Mouse (Mus musculus): ENCODE measurements around the gene Nol4l. TPM values are rescaled to one million over a fixed set of nuclear protein-coding genes. Genes with fewer than 3 reads are reported as not detected.
A peak's percentile ranks its signal among the peaks of the same experiment; 100 is the strongest.

Gene Nol4l
- polyA plus RNA-seq, 1 experiment from 2014 or later: 11.3 TPM

DNA sequence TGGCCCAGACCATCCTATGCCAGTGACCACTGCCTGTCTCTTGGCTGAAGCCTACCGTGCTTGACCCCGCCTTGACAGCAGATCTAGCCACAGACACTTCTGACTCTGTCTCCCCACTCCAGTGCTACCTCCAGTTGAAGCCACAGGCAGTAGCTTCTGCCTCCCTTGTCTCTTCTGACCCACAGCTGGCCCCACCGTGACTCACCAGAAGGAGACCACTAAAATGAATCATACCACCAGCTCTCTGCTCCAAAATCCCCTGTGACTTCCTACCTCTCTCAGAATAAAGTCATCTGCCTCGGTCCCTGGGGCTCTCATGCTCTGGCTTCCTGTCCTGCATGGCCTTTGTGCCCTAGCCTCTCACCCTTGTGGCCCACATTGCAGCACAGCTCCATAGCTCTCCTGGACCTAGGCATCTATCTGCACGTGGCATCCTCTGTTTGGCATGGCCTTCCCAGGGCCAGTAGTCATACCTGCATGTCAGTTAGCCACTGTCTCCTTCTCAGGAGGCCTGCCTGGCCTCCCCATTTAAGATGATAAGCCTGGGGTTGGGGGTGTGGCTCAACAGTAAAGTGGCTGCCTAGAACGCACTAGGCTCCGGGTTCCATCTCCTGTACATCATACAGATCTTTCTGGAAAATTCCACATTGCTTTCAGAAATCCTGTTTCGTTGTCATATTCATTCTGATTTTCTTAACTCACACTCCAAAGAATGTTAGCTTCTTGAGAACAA is 13.3 kb upstream of the Nol4l start:
- Histone ChIP-seq H3K4me1 (peaks cover 1% of the 10 kb centered on the region; the same call in 1 of the 2 replicates), H3K27ac (no peak overlapping the region), H3K4me3 (no peak overlapping the region), H3K9me3 (no peaks in the 10 kb centered on the region), H3K9ac (no peak overlapping the region), H3K27me3 (no peaks in the 10 kb centered on the region), H3K4me2 (no peak overlapping the region), H3K36me3 (no peaks in the 10 kb centered on the region)
- 76% methylated on average over 8 of the region's 8 CpGs for WGBS
- no peak for ATAC-seq (ENCODE audit: borderline replicate concordance, extremely low read depth, low FRiP score, low TSS enrichment)

DNA sequence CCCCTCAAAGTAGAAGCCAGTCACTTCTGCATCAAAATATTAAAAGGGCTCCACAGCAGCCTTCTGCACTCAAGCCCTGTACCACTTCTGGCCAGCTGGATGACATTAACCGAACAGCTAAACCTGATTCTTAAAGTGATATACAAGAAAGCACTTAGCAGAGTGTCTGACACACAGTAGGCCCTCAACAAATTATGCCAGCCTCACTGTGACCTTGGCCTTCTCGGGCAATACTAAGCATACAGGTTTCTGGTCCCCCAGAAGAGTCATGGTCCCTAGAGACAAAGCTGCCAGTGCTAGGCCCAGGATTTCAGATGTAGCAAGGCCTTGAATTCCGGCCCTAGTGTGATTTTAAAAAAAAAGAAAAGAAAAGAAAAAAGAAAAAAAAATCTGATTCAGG is 9.1 kb upstream of the Nol4l start:
- Histone ChIP-seq H3K27me3 (no peaks in the 10 kb centered on the region), H3K9ac (no peak overlapping the region), H3K4me1 (no peaks in the 10 kb centered on the region), H3K4me2 (no peak overlapping the region), H3K9me3 (no peaks in the 10 kb centered on the region), H3K4me3 (no peak overlapping the region), H3K36me3 (no peaks in the 10 kb centered on the region), H3K27ac (no peak overlapping the region)
- ATAC-seq (ENCODE audit: borderline replicate concordance, extremely low read depth, low FRiP score, low TSS enrichment): no peak
- WGBS: 79% methylated on average over 3 of the region's 3 CpGs

DNA sequence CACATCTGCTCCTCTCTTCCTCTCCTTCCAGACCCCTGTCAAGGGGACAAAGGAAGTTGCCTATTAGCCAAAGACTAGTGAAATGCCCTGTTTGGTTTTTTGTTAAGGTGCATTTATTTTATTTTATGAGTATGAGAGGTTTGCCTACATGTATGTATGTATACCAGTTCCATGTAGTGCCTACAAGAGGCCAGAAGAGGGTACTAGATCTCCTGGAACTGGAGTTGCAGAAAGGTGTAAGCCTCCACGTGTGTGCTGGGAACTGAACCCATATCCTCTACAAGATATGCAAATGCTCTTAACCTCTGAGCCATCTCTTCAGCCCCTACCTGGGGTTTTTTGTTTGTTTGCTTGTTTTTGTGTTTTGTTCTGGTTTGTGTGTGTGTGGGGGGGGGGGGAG is 4.2 kb upstream of the Nol4l start:
- peaks cover 31% of the 10 kb centered on the region for H3K27me3 ChIP-seq
- WGBS: 54% methylated on average over 1 of the region's 1 CpGs

DNA sequence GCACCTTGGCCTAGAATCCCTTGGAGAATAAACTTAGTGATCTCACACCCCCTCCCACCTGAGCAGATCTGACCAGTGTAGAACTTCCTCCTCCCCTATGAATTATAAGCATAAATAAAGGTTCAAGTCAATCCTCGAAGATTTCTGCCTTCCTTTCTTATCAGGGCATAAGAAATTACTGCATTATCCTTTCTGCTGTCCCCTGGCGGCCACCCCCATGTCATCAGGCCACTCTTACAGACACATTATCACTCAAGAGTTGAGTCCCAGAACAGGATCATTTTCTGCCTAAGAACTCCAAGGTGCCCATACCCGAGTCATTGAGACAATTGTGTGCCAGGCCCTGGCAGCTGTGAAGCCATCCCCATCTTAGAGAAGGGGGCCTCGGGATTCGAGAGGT is 1.2 kb upstream of the Nol4l start:
- H3K9me3 ChIP-seq: no peaks in the 10 kb centered on the region
- H3K9ac ChIP-seq: no peak overlapping the region
- no peak for ATAC-seq (ENCODE audit: borderline replicate concordance, extremely low read depth, low FRiP score, low TSS enrichment)
- peak overlapping the region; percentile 99 for H3K4me2 ChIP-seq
- no peak overlapping the region for H3K27ac ChIP-seq
- peaks cover 40% of the 10 kb centered on the region for H3K27me3 ChIP-seq
- no peak overlapping the region for H3K4me3 ChIP-seq
- H3K36me3 ChIP-seq: no peaks in the 10 kb centered on the region
- 47% methylated on average over 5 of the region's 5 CpGs for WGBS
- H3K4me1 ChIP-seq: peaks cover 36% of the 10 kb centered on the region

More for the DNA sequence above, 4.2 kb upstream of the Nol4l start:
- no peak for ATAC-seq (ENCODE audit: borderline replicate concordance, extremely low read depth, low FRiP score, low TSS enrichment)
- no peak overlapping the region for H3K4me3 ChIP-seq
- no peak overlapping the region for H3K27ac ChIP-seq
- no peak overlapping the region for H3K9ac ChIP-seq
- H3K4me1 ChIP-seq: peaks cover 10% of the 10 kb centered on the region; the same call in 1 of the 2 replicates
- no peaks in the 10 kb centered on the region for H3K36me3 ChIP-seq
- H3K4me2 ChIP-seq: no peak overlapping the region
- no peaks in the 10 kb centered on the region for H3K9me3 ChIP-seq

DNA sequence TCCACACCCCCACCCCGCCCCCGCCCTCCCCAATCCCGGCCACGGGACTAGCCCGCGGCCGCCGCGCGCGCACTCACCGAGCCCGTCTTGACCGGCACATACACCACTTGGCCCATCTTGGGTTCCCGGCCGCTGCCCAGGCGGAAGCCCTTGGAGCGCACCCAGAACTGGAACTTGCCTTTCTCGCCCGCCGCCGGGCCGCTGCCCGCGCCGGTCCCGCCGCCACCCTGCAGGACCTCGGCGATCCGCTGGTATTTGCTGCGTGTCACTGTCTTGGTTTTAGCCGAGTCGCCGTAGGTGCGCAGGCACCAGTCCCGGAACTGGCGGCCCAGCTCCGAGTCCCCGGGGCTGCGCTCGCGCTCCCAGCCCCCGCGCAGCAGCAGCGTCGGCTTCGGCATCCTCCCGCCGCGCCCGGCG is 398 bp downstream of the Nol4l start:
- peaks cover 43% of the 10 kb centered on the region for H3K4me1 ChIP-seq
- H3K4me2 ChIP-seq: peak overlapping the region; percentile 99
- H3K9me3 ChIP-seq: no peaks in the 10 kb centered on the region
- peak overlapping the region; percentile 4; the same call in 1 of the 2 replicates for H3K27ac ChIP-seq
- WGBS: under 1% methylated on average over 53 of the region's 53 CpGs
- ATAC-seq (ENCODE audit: borderline replicate concordance, extremely low read depth, low FRiP score, low TSS enrichment): no peak
- peaks cover 40% of the 10 kb centered on the region for H3K27me3 ChIP-seq
- H3K4me3 ChIP-seq: peak overlapping the region; percentile 61
- H3K36me3 ChIP-seq: no peaks in the 10 kb centered on the region
- H3K9ac ChIP-seq: peak overlapping the region; percentile 47

DNA sequence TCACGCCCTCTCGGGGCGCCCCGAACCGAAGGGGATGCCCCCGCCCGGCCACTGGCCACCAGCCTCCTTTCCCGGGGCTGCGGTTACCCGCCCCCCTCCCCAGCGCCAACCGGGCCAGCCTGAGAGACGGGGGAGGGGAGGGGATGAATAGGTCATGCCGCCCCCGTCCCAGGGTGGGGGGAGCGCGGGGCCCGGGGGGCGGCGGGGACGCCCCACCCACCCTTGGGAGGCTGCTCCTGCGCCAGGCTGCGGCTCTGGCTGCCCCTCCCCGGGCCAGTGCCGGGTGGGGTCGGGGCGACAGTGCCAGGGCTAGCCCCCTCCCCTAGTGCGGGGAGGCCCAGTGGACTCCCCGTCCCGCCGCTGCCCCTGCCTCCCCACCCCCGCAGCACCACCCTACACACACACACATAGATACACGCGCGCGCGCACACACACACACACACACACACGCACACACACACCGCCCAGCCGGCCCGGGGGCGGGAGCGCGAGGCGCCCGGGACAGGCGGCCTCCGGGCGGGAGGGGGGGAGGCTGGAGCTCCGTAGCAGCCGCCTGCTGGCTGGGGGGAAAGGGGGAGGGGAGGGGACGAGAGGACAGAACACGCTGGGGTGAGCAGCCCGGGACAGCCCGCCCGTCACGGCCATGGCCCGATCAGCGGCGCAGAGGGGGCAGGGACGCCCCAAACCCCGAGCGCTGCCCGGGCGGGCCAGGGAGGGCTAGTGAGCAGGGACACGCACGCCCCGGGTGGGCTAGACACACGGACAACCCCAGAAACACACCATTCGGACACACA is 1.0 kb downstream of the Nol4l start:
- H3K9ac ChIP-seq: peak overlapping the region; percentile 47
- WGBS: 0% methylated on average over 26 of the region's 70 CpGs
- H3K27me3 ChIP-seq: peaks cover 40% of the 10 kb centered on the region
- ATAC-seq (ENCODE audit: borderline replicate concordance, extremely low read depth, low FRiP score, low TSS enrichment): peak; percentile 45
- H3K4me2 ChIP-seq: peak overlapping the region; percentile 99
- H3K9me3 ChIP-seq: no peaks in the 10 kb centered on the region
- no peak overlapping the region for H3K27ac ChIP-seq
- peaks cover 43% of the 10 kb centered on the region for H3K4me1 ChIP-seq
- H3K36me3 ChIP-seq: no peaks in the 10 kb centered on the region
- peak overlapping the region; percentile 61 for H3K4me3 ChIP-seq

DNA sequence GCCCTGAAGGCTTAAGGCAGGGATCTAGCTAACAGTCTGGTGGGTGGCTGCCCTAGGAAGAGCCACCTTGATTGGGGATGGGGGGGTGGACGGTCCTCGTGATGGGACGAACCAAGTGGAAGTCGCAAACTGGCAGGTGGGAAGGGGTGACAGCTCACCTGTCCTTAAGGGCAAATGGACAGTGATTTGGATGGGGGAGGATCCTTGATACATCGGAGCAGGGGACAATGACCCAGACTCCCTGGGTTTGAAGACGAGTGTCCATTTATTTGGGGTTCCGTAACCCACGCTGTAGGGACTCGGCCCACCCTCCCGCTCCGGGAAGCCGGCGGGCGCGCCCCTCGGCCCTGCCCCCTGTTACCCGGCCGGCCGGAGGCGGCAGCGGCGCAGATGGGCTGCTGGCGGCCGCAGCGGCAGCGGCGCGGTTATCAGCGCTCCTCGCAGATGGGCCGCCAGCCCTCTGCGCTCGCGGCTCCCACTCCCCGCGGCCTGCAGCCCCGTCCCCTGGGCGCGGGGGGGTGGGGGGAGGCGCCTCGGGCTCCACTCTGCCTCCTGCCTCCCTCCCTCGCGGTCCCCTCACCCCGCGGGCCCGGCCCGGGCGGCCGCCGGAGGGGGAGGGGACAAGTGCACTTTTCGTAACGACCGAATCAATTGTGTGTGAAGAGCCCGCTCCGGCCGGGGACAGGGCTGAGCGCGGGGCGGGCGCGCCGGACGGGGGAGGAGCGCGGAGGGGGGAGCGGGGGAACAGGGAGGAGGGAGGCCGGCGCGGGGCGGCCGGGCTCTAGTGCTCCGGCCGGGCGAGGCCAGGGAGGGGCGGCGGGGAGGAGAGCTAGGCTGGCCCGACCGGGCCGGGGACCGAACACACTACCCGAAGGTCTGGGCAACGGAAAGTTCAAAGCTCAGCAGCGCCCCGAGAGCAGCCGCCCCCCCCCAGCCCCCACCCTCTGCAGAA is 1.9 kb downstream of the Nol4l start:
- H3K9me3 ChIP-seq: no peaks in the 10 kb centered on the region
- ATAC-seq (ENCODE audit: borderline replicate concordance, extremely low read depth, low FRiP score, low TSS enrichment): peak; percentile 58
- no peak overlapping the region for H3K27ac ChIP-seq
- peak overlapping the region; percentile 61 for H3K4me3 ChIP-seq
- H3K4me1 ChIP-seq: peaks cover 43% of the 10 kb centered on the region
- H3K9ac ChIP-seq: peak overlapping the region; percentile 47
- H3K4me2 ChIP-seq: peak overlapping the region; percentile 99
- peaks cover 40% of the 10 kb centered on the region for H3K27me3 ChIP-seq
- no peaks in the 10 kb centered on the region for H3K36me3 ChIP-seq
- 2% methylated on average over 44 of the region's 85 CpGs for WGBS

DNA sequence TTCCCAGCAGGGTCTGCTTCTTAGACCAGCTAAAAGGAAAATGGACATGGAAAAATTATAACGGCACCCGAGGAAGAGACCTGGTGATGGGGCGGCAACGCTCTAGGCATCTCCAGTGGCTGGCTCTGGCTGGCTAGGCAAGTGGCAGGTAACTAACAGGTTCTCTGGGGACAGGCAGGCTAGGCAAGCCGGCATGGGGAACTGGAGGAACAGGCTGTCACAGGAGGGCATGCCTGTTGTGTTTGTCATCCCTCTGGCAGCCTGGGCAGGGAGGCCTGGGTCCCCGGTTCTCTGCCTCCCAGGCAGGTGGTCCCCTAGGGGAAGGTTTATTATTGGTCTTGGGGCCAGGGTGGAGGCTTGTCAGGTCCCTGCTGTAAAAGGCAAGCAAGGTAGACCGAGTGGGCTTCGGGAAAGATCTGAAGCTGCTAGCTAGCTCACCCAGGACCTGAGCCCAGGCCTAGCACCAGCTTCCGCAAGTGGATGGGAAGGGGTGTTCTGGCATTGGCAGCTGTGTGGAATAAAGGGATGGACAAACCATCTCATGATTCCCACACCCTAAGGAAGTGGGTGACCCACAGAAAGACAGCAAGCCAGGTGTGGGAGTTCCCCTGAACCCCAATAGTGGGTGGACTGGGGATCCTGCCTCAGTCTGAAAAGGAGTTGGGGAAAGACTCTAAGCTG is 2.8 kb downstream of the Nol4l start:
- Histone ChIP-seq H3K4me3 (no peak overlapping the region), H3K4me1 (peaks cover 43% of the 10 kb centered on the region), H3K9me3 (no peaks in the 10 kb centered on the region), H3K9ac (no peak overlapping the region), H3K27ac (no peak overlapping the region), H3K27me3 (peaks cover 33% of the 10 kb centered on the region), H3K36me3 (no peaks in the 10 kb centered on the region), H3K4me2 (no peak overlapping the region)
- no peak for ATAC-seq (ENCODE audit: borderline replicate concordance, extremely low read depth, low FRiP score, low TSS enrichment)
- WGBS: 54% methylated on average over 9 of the region's 9 CpGs

DNA sequence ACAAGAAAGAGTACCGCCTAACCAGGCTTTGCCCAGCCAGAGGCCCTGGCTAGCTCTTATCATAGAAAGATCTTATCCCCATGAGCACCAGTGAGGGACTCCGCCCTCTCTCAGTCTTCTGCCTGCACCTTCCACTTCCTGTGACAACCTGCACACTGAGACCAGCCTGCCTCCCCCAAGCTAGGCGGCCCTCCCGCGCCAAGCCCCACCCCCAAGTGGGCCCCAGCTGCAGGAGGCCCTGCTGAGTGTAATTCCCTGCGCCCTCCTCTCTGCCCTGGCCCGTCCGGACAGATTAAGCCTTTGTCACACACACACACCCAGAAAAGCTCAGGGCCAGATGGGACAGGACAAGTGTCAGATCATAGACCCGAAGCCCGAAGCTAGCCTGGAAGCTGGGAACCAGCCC is 3.9 kb downstream of the Nol4l start:
- ATAC-seq (ENCODE audit: borderline replicate concordance, extremely low read depth, low FRiP score, low TSS enrichment): peak; percentile 29; the same call in 1 of the 2 replicates
- Histone ChIP-seq H3K9ac (no peak overlapping the region), H3K4me3 (no peak overlapping the region), H3K27me3 (peaks cover 26% of the 10 kb centered on the region), H3K9me3 (no peaks in the 10 kb centered on the region), H3K27ac (no peak overlapping the region), H3K4me1 (peaks cover 43% of the 10 kb centered on the region), H3K4me2 (peak overlapping the region; percentile 7; the same call in 1 of the 2 replicates), H3K36me3 (no peaks in the 10 kb centered on the region)
- 7% methylated on average over 10 of the region's 10 CpGs for WGBS

DNA sequence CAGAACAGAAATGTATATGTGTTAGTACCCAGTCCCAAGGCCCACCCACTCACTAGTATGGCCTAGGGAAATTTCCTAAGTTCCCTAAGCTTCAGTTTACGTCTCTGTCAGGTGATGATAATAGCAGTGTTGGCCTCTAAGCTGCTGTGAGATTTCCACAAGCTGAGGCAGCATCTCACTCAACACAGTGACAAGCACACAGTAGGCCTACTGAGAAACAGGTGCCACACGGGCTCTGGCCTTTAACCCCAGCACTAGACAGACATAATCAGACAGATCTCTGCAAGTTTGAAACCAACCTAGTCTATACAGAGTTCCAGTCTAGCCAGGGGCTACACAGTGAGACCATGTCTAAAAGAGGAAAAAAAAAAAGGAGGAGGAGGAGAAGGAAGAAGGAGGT is 5.0 kb downstream of the Nol4l start:
- 55% methylated on average over 2 of the region's 2 CpGs for WGBS
- Histone ChIP-seq H3K4me3 (no peak overlapping the region), H3K27ac (no peak overlapping the region), H3K4me2 (no peak overlapping the region), H3K4me1 (peaks cover 37% of the 10 kb centered on the region), H3K9ac (no peak overlapping the region), H3K27me3 (peaks cover 14% of the 10 kb centered on the region), H3K36me3 (no peaks in the 10 kb centered on the region), H3K9me3 (no peaks in the 10 kb centered on the region)
- ATAC-seq (ENCODE audit: borderline replicate concordance, extremely low read depth, low FRiP score, low TSS enrichment): no peak

DNA sequence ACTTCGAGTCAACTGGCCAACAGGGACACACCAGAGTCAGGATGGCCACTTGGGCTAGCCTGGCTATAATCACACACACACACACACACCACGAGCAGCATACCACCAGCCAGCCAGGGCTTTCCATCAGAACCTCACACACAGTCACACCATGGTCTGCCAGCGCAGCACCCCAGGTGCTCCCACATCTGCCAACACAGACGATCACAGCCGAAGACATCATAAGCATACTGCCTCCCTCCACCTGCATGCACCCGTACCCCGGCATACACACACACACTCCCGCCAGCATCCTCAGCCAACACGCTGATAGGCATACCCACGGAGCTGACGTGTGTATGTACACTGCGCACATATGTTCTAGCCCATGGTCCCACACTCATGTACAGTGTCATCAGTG is 6.1 kb downstream of the Nol4l start:
- Histone ChIP-seq H3K27me3 (peaks cover 10% of the 10 kb centered on the region), H3K4me3 (no peak overlapping the region), H3K4me2 (no peak overlapping the region), H3K9ac (no peak overlapping the region), H3K9me3 (no peaks in the 10 kb centered on the region), H3K36me3 (no peaks in the 10 kb centered on the region), H3K4me1 (peaks cover 29% of the 10 kb centered on the region), H3K27ac (no peak overlapping the region)
- WGBS: 85% methylated on average over 12 of the region's 12 CpGs
- no peak for ATAC-seq (ENCODE audit: borderline replicate concordance, extremely low read depth, low FRiP score, low TSS enrichment)
